Mouse (Mus musculus): ENCODE results near the gene Akp3. TPM values are rescaled to one million over a fixed set of nuclear protein-coding genes. Genes with fewer than 3 reads are reported as not detected.

Gene Akp3
- polyA plus RNA-seq (2015; fragmentation: Nextera tagmentation; extraction: Ambion mirVana) = not detected in 2 replicates

- Histone ChIP-seq H3K4me1 (replicated peaks; ENCODE audit: control insufficient read depth, insufficient read depth, low read length) (no peaks in the 10 kb centered on the region), H3K4me3 (ENCODE audit: low read length) (no peak within 1 kb of the TSS), H3K27ac (ENCODE audit: low read length) (no peak within 1 kb of the TSS), H3K9me3 (ENCODE audit: control insufficient read depth, low read length) (no peaks in the 10 kb centered on the region), H3K36me3 (ENCODE audit: control insufficient read depth, insufficient read depth, low read length) (no peaks in the 10 kb centered on the region), H3K9ac (ENCODE audit: low read length) (no peak within 1 kb of the TSS), H3K4me2 (ENCODE audit: low read depth, low read length) (no peak within 1 kb of the TSS), H3K27me3 (ENCODE audit: control insufficient read depth, insufficient read depth, low read depth, low read length) (peaks cover 32% of the 10 kb centered on the region)
- no peak for ATAC-seq (ENCODE audit: low read depth)
- whole genome bisulfite sequencing = 68% methylated on average over 6 of the region's 6 CpGs
These were observed at the start of gene Akp3 for GRCm38 (mm10) chr1:87124673-87125072. Akp3 (plus strand) TSS chr1:87124973.

- Histone ChIP-seq H3K36me3 (ENCODE audit: control insufficient read depth, insufficient read depth, low read length) (no peaks in the 10 kb centered on the region), H3K27ac (ENCODE audit: low read length) (no peak overlapping the region), H3K9me3 (ENCODE audit: control insufficient read depth, low read length) (no peaks in the 10 kb centered on the region), H3K4me1 (replicated peaks; ENCODE audit: control insufficient read depth, insufficient read depth, low read length) (no peaks in the 10 kb centered on the region), H3K4me2 (ENCODE audit: low read depth, low read length) (no peak overlapping the region), H3K9ac (ENCODE audit: low read length) (no peak overlapping the region), H3K4me3 (ENCODE audit: low read length) (no peak overlapping the region), H3K27me3 (ENCODE audit: control insufficient read depth, insufficient read depth, low read depth, low read length) (no peaks in the 10 kb centered on the region)
- ATAC-seq (ENCODE audit: low read depth) = no peak
- WGBS = 48% methylated on average over 4 of the region's 4 CpGs
These were observed 38.6 kb upstream of the Akp3 start for GRCm38 (mm10) chr1:87086196-87086595.

GRCm38 (mm10) chr1:87086964-87087363 is 37.8 kb upstream of the Akp3 start:
- Histone ChIP-seq H3K4me3 (ENCODE audit: low read length) (no peak overlapping the region), H3K36me3 (ENCODE audit: control insufficient read depth, insufficient read depth, low read length) (no peaks in the 10 kb centered on the region), H3K9ac (ENCODE audit: low read length) (no peak overlapping the region), H3K4me1 (replicated peaks; ENCODE audit: control insufficient read depth, insufficient read depth, low read length) (no peaks in the 10 kb centered on the region), H3K4me2 (ENCODE audit: low read depth, low read length) (no peak overlapping the region), H3K27me3 (ENCODE audit: control insufficient read depth, insufficient read depth, low read depth, low read length) (no peaks in the 10 kb centered on the region), H3K9me3 (ENCODE audit: control insufficient read depth, low read length) (no peaks in the 10 kb centered on the region), H3K27ac (ENCODE audit: low read length) (no peak overlapping the region)
- 74% methylated on average over 17 of the region's 17 CpGs for WGBS
- ATAC-seq (ENCODE audit: low read depth) = no peak

GRCm38 (mm10) chr1:87089251-87089650 is 35.5 kb upstream of the Akp3 start:
- WGBS = 87% methylated on average over 11 of the region's 11 CpGs
- Histone ChIP-seq H3K4me2 (ENCODE audit: low read depth, low read length) (no peak overlapping the region), H3K27me3 (ENCODE audit: control insufficient read depth, insufficient read depth, low read depth, low read length) (no peaks in the 10 kb centered on the region), H3K36me3 (ENCODE audit: control insufficient read depth, insufficient read depth, low read length) (no peaks in the 10 kb centered on the region), H3K27ac (ENCODE audit: low read length) (no peak overlapping the region), H3K9ac (ENCODE audit: low read length) (no peak overlapping the region), H3K4me3 (ENCODE audit: low read length) (no peak overlapping the region), H3K4me1 (replicated peaks; ENCODE audit: control insufficient read depth, insufficient read depth, low read length) (no peaks in the 10 kb centered on the region), H3K9me3 (ENCODE audit: control insufficient read depth, low read length) (no peaks in the 10 kb centered on the region)
- no peak for ATAC-seq (ENCODE audit: low read depth)

- H3K4me3 ChIP-seq (ENCODE audit: low read length) = no peak within 1 kb of the TSS
- H3K27ac ChIP-seq (ENCODE audit: low read length) = no peak within 1 kb of the TSS
- no peak for ATAC-seq (ENCODE audit: low read depth)
- no peak within 1 kb of the TSS for H3K4me2 ChIP-seq (ENCODE audit: low read depth, low read length)
- no peaks in the 10 kb centered on the region for H3K27me3 ChIP-seq (ENCODE audit: control insufficient read depth, insufficient read depth, low read depth, low read length)
- H3K9ac ChIP-seq (ENCODE audit: low read length) = no peak within 1 kb of the TSS
- whole genome bisulfite sequencing = 70% methylated on average over 4 of the region's 4 CpGs
- no peaks in the 10 kb centered on the region for H3K9me3 ChIP-seq (ENCODE audit: control insufficient read depth, low read length)
- no peaks in the 10 kb centered on the region for H3K36me3 ChIP-seq (ENCODE audit: control insufficient read depth, insufficient read depth, low read length)
- H3K4me1 ChIP-seq (replicated peaks; ENCODE audit: control insufficient read depth, insufficient read depth, low read length) = no peaks in the 10 kb centered on the region
These were observed 34.9 kb upstream of the Akp3 start, which contains the start of gene Alppl2 for GRCm38 (mm10) chr1:87089828-87090227. Alppl2 (minus strand) TSS chr1:87089928.

- Histone ChIP-seq H3K4me1 (replicated peaks; ENCODE audit: control insufficient read depth, insufficient read depth, low read length) (no peaks in the 10 kb centered on the region), H3K9ac (ENCODE audit: low read length) (no peak overlapping the region), H3K27ac (ENCODE audit: low read length) (no peak overlapping the region), H3K4me3 (ENCODE audit: low read length) (no peak overlapping the region), H3K36me3 (ENCODE audit: control insufficient read depth, insufficient read depth, low read length) (no peaks in the 10 kb centered on the region), H3K9me3 (ENCODE audit: control insufficient read depth, low read length) (no peaks in the 10 kb centered on the region), H3K27me3 (ENCODE audit: control insufficient read depth, insufficient read depth, low read depth, low read length) (no peaks in the 10 kb centered on the region; the same call in 1 of the 2 replicates), H3K4me2 (ENCODE audit: low read depth, low read length) (no peak overlapping the region)
- WGBS = 75% methylated on average over 8 of the region's 8 CpGs
- ATAC-seq (ENCODE audit: low read depth) = no peak
These were observed 29.1 kb upstream of the Akp3 start for GRCm38 (mm10) chr1:87095642-87096041.

- no peak overlapping the region for H3K9ac ChIP-seq (ENCODE audit: low read length)
- no peaks in the 10 kb centered on the region; the same call in 1 of the 2 replicates for H3K27me3 ChIP-seq (ENCODE audit: control insufficient read depth, insufficient read depth, low read depth, low read length)
- H3K4me2 ChIP-seq (ENCODE audit: low read depth, low read length) = peak overlapping the region; percentile 37; the same call in 1 of the 2 replicates
- H3K27ac ChIP-seq (ENCODE audit: low read length) = no peak overlapping the region
- H3K4me3 ChIP-seq (ENCODE audit: low read length) = no peak overlapping the region
- no peaks in the 10 kb centered on the region for H3K36me3 ChIP-seq (ENCODE audit: control insufficient read depth, insufficient read depth, low read length)
- H3K9me3 ChIP-seq (ENCODE audit: control insufficient read depth, low read length) = no peaks in the 10 kb centered on the region
- H3K4me1 ChIP-seq (replicated peaks; ENCODE audit: control insufficient read depth, insufficient read depth, low read length) = no peaks in the 10 kb centered on the region
- WGBS = 13% methylated on average over 30 of the region's 30 CpGs
- ATAC-seq (ENCODE audit: low read depth) = peak; percentile 77; the same call in 1 of the 2 replicates
These were observed 26.3 kb upstream of the Akp3 start for GRCm38 (mm10) chr1:87098358-87098975.

GRCm38 (mm10) chr1:87101411-87101810 is 23.4 kb upstream of the Akp3 start, which contains the start of gene Alpi:
Alpi (minus strand) TSS chr1:87101606.
- 80% methylated on average over 1 of the region's 1 CpGs for WGBS
- H3K4me1 ChIP-seq (replicated peaks; ENCODE audit: control insufficient read depth, insufficient read depth, low read length) = no peaks in the 10 kb centered on the region
- H3K9ac ChIP-seq (ENCODE audit: low read length) = no peak within 1 kb of the TSS
- H3K27ac ChIP-seq (ENCODE audit: low read length) = no peak within 1 kb of the TSS
- no peaks in the 10 kb centered on the region for H3K9me3 ChIP-seq (ENCODE audit: control insufficient read depth, low read length)
- H3K36me3 ChIP-seq (ENCODE audit: control insufficient read depth, insufficient read depth, low read length) = no peaks in the 10 kb centered on the region
- no peak within 1 kb of the TSS for H3K4me3 ChIP-seq (ENCODE audit: low read length)
- H3K27me3 ChIP-seq (ENCODE audit: control insufficient read depth, insufficient read depth, low read depth, low read length) = no peaks in the 10 kb centered on the region; the same call in 1 of the 2 replicates
- H3K4me2 ChIP-seq (ENCODE audit: low read depth, low read length) = no peak within 1 kb of the TSS
- ATAC-seq (ENCODE audit: low read depth) = no peak

- no peaks in the 10 kb centered on the region; the same call in 1 of the 2 replicates for H3K27me3 ChIP-seq (ENCODE audit: control insufficient read depth, insufficient read depth, low read depth, low read length)
- 67% methylated on average over 3 of the region's 3 CpGs for WGBS
- no peak for ATAC-seq (ENCODE audit: low read depth)
These were observed 22.7 kb upstream of the Akp3 start for GRCm38 (mm10) chr1:87102114-87102513.

More at GRCm38 (mm10) chr1:87102114-87102513, 22.7 kb upstream of the Akp3 start:
- Histone ChIP-seq H3K9ac (ENCODE audit: low read length) (no peak overlapping the region), H3K9me3 (ENCODE audit: control insufficient read depth, low read length) (no peaks in the 10 kb centered on the region), H3K4me1 (replicated peaks; ENCODE audit: control insufficient read depth, insufficient read depth, low read length) (no peaks in the 10 kb centered on the region), H3K36me3 (ENCODE audit: control insufficient read depth, insufficient read depth, low read length) (no peaks in the 10 kb centered on the region), H3K4me2 (ENCODE audit: low read depth, low read length) (no peak overlapping the region), H3K27ac (ENCODE audit: low read length) (no peak overlapping the region), H3K4me3 (ENCODE audit: low read length) (no peak overlapping the region)

Data from lung, embryonic 16.5 days (tissue).